Mouse (Mus musculus): Measurements from ENCODE around the gene Iah1. TPM values are rescaled to one million over a fixed set of nuclear protein-coding genes. Genes with fewer than 3 reads are reported as not detected.
A peak's percentile ranks its signal among the peaks of the same experiment; 100 is the strongest.

Iah1 gene
- polyA plus RNA-seq, 1 experiment from 2014 or later = 34.1 TPM

- 96% methylated on average over 5 of the region's 5 CpGs for WGBS
- no peak for DNase-seq
- Histone ChIP-seq H3K9me3 (ENCODE audit: control insufficient read depth, low read length) (no peaks in the 10 kb centered on the region), H3K9ac (replicated peaks; ENCODE audit: low read length) (no peak overlapping the region), H3K27me3 (ENCODE audit: control insufficient read depth, insufficient read depth, low read length) (no peaks in the 10 kb centered on the region), H3K4me2 (ENCODE audit: low read length) (no peak overlapping the region), H3K4me3 (replicated peaks; ENCODE audit: low read depth, low read length) (no peak overlapping the region), H3K4me1 (ENCODE audit: control insufficient read depth, insufficient read depth, low read length) (peaks cover 7% of the 10 kb centered on the region; the same call in 1 of the 2 replicates), H3K36me3 (ENCODE audit: control insufficient read depth, insufficient read depth, low read length) (no peaks in the 10 kb centered on the region), H3K27ac (replicated peaks; ENCODE audit: low read depth, low read length) (no peak overlapping the region)
- ATAC-seq (ENCODE audit: low FRiP score, low TSS enrichment) = no peak
These were observed 52.9 kb downstream of the Iah1 start for GRCm38 (mm10) chr12:21369087-21369410.

DNA sequence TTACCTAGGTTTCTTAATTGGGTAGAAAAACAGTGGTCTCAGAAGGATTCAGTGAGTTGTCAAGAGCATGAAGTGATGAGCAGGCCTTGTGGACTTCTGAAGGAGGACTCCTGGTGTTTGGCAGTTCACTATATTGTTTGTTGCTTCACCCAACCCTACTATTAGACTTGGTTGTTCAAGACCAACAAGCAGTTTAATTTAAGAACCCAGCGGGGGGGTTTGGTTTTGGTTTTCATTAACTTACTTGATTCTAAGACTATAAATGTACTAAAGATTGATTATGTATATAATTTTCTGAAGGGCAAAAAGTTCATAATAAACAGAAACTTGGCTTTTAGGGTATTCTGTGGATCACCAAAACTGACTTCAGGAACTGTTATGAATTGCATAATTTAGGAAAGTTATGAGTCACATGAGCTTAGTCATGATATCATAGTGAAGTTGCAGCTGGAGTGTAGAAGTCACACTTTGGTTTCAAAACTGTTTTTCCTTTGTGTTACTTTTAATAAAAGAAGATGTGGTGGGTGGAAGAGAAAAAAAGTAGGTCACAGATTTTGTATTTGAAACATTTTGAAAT lies 53.9 kb downstream of the Iah1 start:
- Histone ChIP-seq H3K4me2 (ENCODE audit: low read length) (no peak overlapping the region), H3K27me3 (ENCODE audit: control insufficient read depth, insufficient read depth, low read length) (no peaks in the 10 kb centered on the region), H3K27ac (replicated peaks; ENCODE audit: low read depth, low read length) (no peak overlapping the region), H3K4me3 (replicated peaks; ENCODE audit: low read depth, low read length) (no peak overlapping the region), H3K9ac (replicated peaks; ENCODE audit: low read length) (no peak overlapping the region), H3K4me1 (ENCODE audit: control insufficient read depth, insufficient read depth, low read length) (peaks cover 7% of the 10 kb centered on the region; the same call in 1 of the 2 replicates), H3K9me3 (ENCODE audit: control insufficient read depth, low read length) (no peaks in the 10 kb centered on the region), H3K36me3 (ENCODE audit: control insufficient read depth, insufficient read depth, low read length) (no peaks in the 10 kb centered on the region)
- ATAC-seq (ENCODE audit: low FRiP score, low TSS enrichment) = no peak
- WGBS = 98% methylated on average over 1 of the region's 1 CpGs
- DNase-seq = no peak

- Histone ChIP-seq H3K27ac (replicated peaks; ENCODE audit: low read depth, low read length) (peak within 1 kb of the TSS; percentile 87), H3K9ac (replicated peaks; ENCODE audit: low read length) (peak within 1 kb of the TSS; percentile 72)
- DNase-seq = peak; percentile 98
These were observed 57.1 kb downstream of the Iah1 start, which contains the start of gene Adam17 for GRCm38 (mm10) chr12:21373100-21373819. Adam17 (minus strand) TSS chr12:21373632.

More at GRCm38 (mm10) chr12:21373100-21373819, 57.1 kb downstream of the Iah1 start, which contains the start of gene Adam17:
- Histone ChIP-seq H3K4me1 (ENCODE audit: control insufficient read depth, insufficient read depth, low read length) (peaks cover 7% of the 10 kb centered on the region; the same call in 1 of the 2 replicates), H3K27me3 (ENCODE audit: control insufficient read depth, insufficient read depth, low read length) (no peaks in the 10 kb centered on the region), H3K36me3 (ENCODE audit: control insufficient read depth, insufficient read depth, low read length) (no peaks in the 10 kb centered on the region), H3K9me3 (ENCODE audit: control insufficient read depth, low read length) (no peaks in the 10 kb centered on the region), H3K4me3 (replicated peaks; ENCODE audit: low read depth, low read length) (peak within 1 kb of the TSS; percentile 56), H3K4me2 (ENCODE audit: low read length) (peak within 1 kb of the TSS; percentile 81)
- ATAC-seq (ENCODE audit: low FRiP score, low TSS enrichment) = peak; percentile 98
- under 1% methylated on average over 55 of the region's 55 CpGs for WGBS

Other genes starting within 250 kb of the Iah1 start
- 91.9 and 107 TPM in 2 replicates for gene Cpsf3, start 31.0 kb upstream of the Iah1 start, polyA plus RNA-seq (2014; fragmentation: Nextera tagmentation; extraction: Ambion mirVana)
- 40.8 and 42.4 TPM in 2 replicates for gene Itgb1bp1, start 30.1 kb upstream of the Iah1 start, polyA plus RNA-seq (2014; fragmentation: Nextera tagmentation; extraction: Ambion mirVana)
- 14.0 and 22.4 TPM in 2 replicates for gene Adam17, start 57.2 kb downstream of the Iah1 start, polyA plus RNA-seq (2014; fragmentation: Nextera tagmentation; extraction: Ambion mirVana)
- 1,283 and 1,390 TPM in 2 replicates for gene Ywhaq, start 101.2 kb downstream of the Iah1 start, polyA plus RNA-seq (2014; fragmentation: Nextera tagmentation; extraction: Ambion mirVana)

Measured in midbrain, embryonic 14.5 days (tissue).